Mouse (Mus musculus): ENCODE measurements around the gene Mdm2. TPM values are rescaled to one million over a fixed set of nuclear protein-coding genes. Genes with fewer than 3 reads are reported as not detected.
A peak's percentile ranks its signal among the peaks of the same experiment; 100 is the strongest.
"Not testable (repeated sequence)": the region's sequence is repeated elsewhere in the genome, so short reads cannot be mapped to it uniquely, and the experiment has no call there.

The Mdm2 gene
- polyA plus RNA-seq (2011; ENCODE audit: insufficient read depth, insufficient read length, low replicate concordance, missing spikeins): 19.1 and 55.7 TPM in 2 replicates

GRCm38 (mm10) chr10:117710604-117711141 lies at the start of gene Mdm2:
Mdm2 (minus strand) TSS chr10:117710758.
- under 1% methylated on average over 52 of the region's 52 CpGs for WGBS
- peak within 1 kb of the TSS; percentile 73 for H3K4me3 ChIP-seq (replicated peaks; ENCODE audit: control insufficient read depth, low read depth, low read length)
- H3K4me1 ChIP-seq (ENCODE audit: control insufficient read depth, insufficient read depth, low read length): peaks cover 2% of the 10 kb centered on the region; the same call in 1 of the 2 replicates
- H3K27ac ChIP-seq (ENCODE audit: control insufficient read depth, insufficient read depth, low read depth, low read length, poor library complexity): peak within 1 kb of the TSS; percentile 99
- TF ChIP-seq CTCF (IDR thresholded peaks at IDR 0.05; ENCODE audit: control insufficient read depth, insufficient read depth, low read length) (peak; percentile 76), POLR2A (IDR thresholded peaks at IDR 0.05; ENCODE audit: borderline replicate concordance, control insufficient read depth, low read depth, low read length) (peak; percentile 78; the same call in 1 of the 2 replicates)

GRCm38 (mm10) chr10:117759844-117760630 lies 49.5 kb upstream of the Mdm2 start:
- Histone ChIP-seq H3K4me1 (ENCODE audit: control insufficient read depth, insufficient read depth, low read length) (no peaks in the 10 kb centered on the region; the same call in 1 of the 2 replicates), H3K27ac (ENCODE audit: control insufficient read depth, insufficient read depth, low read depth, low read length, poor library complexity) (no peak overlapping the region), H3K4me3 (replicated peaks; ENCODE audit: control insufficient read depth, low read depth, low read length) (no peak overlapping the region)
- TF ChIP-seq CTCF (IDR thresholded peaks at IDR 0.05; ENCODE audit: control insufficient read depth, insufficient read depth, low read length) (no peak), POLR2A (IDR thresholded peaks at IDR 0.05; ENCODE audit: borderline replicate concordance, control insufficient read depth, low read depth, low read length) (no peak)
- WGBS: 92% methylated on average over 10 of the region's 10 CpGs

DNA sequence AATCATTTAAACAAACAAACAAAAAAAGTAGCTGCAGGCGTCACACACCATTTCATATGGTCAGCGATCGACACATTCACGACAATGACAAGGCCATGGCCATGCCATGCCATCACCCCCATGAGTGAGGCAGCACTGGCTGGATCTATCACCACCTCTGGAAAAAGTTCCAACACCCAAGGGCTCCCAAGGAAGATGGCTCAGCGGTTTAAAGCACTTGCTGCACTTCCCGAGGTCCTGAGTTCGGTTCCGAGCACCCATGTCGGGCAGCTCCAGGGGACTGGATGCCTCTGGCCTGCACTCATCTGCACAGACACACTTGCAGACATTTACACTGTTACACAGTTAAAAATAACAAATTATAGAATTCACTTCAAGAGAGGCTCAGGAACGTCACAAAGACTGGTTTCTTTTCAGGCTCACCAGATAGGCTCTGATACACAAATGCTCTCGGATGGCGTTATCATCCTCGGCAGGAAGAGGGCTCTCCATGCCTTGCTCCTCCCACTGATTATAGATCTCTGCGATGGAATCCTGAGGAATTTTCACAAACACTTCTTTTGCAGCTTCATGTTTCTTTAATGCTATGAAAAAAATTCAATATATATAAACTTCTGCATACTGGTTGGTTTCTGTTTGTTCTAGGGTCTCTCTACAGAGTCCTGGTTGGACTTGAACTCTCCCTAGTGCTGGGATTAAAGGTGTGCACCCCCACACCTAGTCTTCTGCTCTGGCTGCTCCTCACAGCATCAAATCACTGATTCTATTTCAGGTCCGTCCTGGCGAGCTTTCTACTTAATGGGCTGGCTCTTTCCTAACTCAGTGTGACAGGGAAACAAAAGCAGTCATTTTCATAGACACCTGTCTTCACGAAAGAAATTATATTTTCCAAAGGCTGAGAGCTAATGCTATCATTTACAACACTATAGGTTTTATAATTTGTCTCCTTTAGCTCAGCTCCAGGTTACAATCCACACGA lies 48.5 kb upstream of the Mdm2 start:
- no peak for TF ChIP-seq CTCF (IDR thresholded peaks at IDR 0.05; ENCODE audit: control insufficient read depth, insufficient read depth, low read length)
- TF ChIP-seq POLR2A (IDR thresholded peaks at IDR 0.05; ENCODE audit: borderline replicate concordance, control insufficient read depth, low read depth, low read length): no peak
- WGBS: 89% methylated on average over 18 of the region's 18 CpGs

GRCm38 (mm10) chr10:117758344-117758743 lies 47.8 kb upstream of the Mdm2 start:
- H3K4me1 ChIP-seq (ENCODE audit: control insufficient read depth, insufficient read depth, low read length); H3K4me3 ChIP-seq (replicated peaks; ENCODE audit: control insufficient read depth, low read depth, low read length); H3K27ac ChIP-seq (ENCODE audit: control insufficient read depth, insufficient read depth, low read depth, low read length, poor library complexity): not testable (repeated sequence)
- WGBS: 86% methylated on average over 3 of the region's 3 CpGs

More for the DNA sequence above, 48.5 kb upstream of the Mdm2 start:
- Histone ChIP-seq H3K4me3 (replicated peaks; ENCODE audit: control insufficient read depth, low read depth, low read length) (no peak overlapping the region), H3K4me1 (ENCODE audit: control insufficient read depth, insufficient read depth, low read length) (no peaks in the 10 kb centered on the region; the same call in 1 of the 2 replicates), H3K27ac (ENCODE audit: control insufficient read depth, insufficient read depth, low read depth, low read length, poor library complexity) (no peak overlapping the region)

GRCm38 (mm10) chr10:117757796-117758342 lies 47.3 kb upstream of the Mdm2 start:
- 85% methylated on average over 7 of the region's 7 CpGs for WGBS
- H3K27ac ChIP-seq (ENCODE audit: control insufficient read depth, insufficient read depth, low read depth, low read length, poor library complexity): no peak overlapping the region
- H3K4me1 ChIP-seq (ENCODE audit: control insufficient read depth, insufficient read depth, low read length): no peaks in the 10 kb centered on the region; the same call in 1 of the 2 replicates
- TF ChIP-seq CTCF (IDR thresholded peaks at IDR 0.05; ENCODE audit: control insufficient read depth, insufficient read depth, low read length): no peak
- TF ChIP-seq POLR2A (IDR thresholded peaks at IDR 0.05; ENCODE audit: borderline replicate concordance, control insufficient read depth, low read depth, low read length): no peak
- H3K4me3 ChIP-seq (replicated peaks; ENCODE audit: control insufficient read depth, low read depth, low read length): no peak overlapping the region

- Histone ChIP-seq H3K4me3 (replicated peaks; ENCODE audit: control insufficient read depth, low read depth, low read length) (no peak overlapping the region), H3K4me1 (ENCODE audit: control insufficient read depth, insufficient read depth, low read length) (no peaks in the 10 kb centered on the region; the same call in 1 of the 2 replicates), H3K27ac (ENCODE audit: control insufficient read depth, insufficient read depth, low read depth, low read length, poor library complexity) (no peak overlapping the region)
- 90% methylated on average over 1 of the region's 1 CpGs for WGBS
- TF ChIP-seq CTCF (IDR thresholded peaks at IDR 0.05; ENCODE audit: control insufficient read depth, insufficient read depth, low read length): no peak
- no peak for TF ChIP-seq POLR2A (IDR thresholded peaks at IDR 0.05; ENCODE audit: borderline replicate concordance, control insufficient read depth, low read depth, low read length)
These were observed 46.7 kb upstream of the Mdm2 start for GRCm38 (mm10) chr10:117757259-117757658.

DNA sequence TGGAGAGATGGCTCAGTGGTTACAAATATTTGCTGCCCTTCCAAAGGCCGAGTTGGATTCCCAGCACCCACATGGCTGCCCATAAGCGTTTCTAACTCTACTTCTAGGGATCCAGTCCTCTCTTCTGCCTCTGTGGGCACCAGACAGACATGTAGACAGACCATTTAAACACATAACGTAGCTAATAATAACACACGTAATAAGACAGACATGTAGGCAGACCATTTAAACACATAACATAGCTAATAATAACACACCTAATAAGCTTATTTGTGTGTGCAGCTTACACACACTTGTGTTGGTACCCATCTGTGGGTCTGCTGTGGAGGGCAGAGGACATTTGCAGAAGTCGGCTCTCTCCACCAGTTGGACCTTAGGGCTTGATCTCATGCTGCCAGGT lies 46.2 kb upstream of the Mdm2 start:
- no peaks in the 10 kb centered on the region; the same call in 1 of the 2 replicates for H3K4me1 ChIP-seq (ENCODE audit: control insufficient read depth, insufficient read depth, low read length)

More for the DNA sequence above, 46.2 kb upstream of the Mdm2 start:
- Histone ChIP-seq H3K27ac (ENCODE audit: control insufficient read depth, insufficient read depth, low read depth, low read length, poor library complexity) (no peak overlapping the region), H3K4me3 (replicated peaks; ENCODE audit: control insufficient read depth, low read depth, low read length) (no peak overlapping the region)
- TF ChIP-seq CTCF (IDR thresholded peaks at IDR 0.05; ENCODE audit: control insufficient read depth, insufficient read depth, low read length) (no peak), POLR2A (IDR thresholded peaks at IDR 0.05; ENCODE audit: borderline replicate concordance, control insufficient read depth, low read depth, low read length) (no peak)
- WGBS: 88% methylated on average over 5 of the region's 5 CpGs
